In the genomic region with DNA sequence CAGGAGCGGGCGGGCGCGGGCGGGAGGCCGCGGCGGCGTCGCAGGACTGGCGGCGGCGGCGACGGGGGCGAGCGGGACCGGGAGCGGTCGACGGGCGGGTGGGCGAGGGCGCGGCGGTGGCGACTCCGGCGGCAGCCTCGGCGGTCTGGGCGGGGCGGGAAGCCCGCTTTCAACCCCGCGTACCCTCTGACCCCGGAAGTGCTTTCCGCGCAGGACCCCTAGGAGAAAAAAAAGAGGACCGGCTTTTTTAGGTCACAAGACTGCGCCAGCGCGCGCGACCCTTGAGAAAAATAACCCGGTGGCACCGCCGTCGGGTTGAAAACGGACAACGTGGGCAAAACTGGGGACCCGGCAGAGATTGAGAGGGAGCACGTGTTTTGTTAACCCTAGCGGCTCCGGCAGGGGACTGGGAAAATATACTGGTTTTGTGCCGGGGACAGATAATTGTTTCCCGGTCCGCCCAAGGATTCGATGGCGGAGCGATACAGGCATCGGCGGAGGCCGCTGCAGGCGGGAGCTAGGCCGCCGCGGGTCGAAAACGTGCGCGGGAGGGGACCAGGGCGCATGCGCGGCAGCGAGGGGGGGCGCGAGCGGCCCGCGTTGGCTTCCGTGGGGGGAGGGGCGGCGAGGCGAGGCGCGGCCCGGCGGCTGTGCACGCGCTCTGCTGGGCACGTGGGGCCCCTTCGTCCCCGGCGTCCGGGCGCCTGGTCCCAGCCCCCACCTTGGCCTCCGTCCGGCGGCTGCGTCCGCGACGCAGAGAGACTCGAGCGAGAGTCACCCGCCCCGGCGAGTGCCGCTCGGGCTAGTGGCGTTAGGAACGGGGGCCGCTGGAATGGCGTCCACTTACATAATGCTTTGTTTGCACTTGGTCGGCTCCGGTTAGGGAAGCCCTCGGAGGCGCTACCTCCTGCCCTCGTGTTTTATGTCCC, we compare ENCODE assay signal across 8 mouse cellular contexts. TPM values are rescaled to one million over a fixed set of nuclear protein-coding genes. Genes with fewer than 3 reads are reported as not detected.
DNase-seq lines count a peak whose midpoint lies in the region; ATAC-seq and TF ChIP-seq lines count a peak whose summit lies in the region.

A gene (minus strand): TSS at position 290 of the 929 bp plus-strand sequence.

- peaks cover 28% of the 10 kb centered on the region for H3K4me1 ChIP-seq in hindbrain, embryonic 14.5 days (replicated peaks; ENCODE audit: control insufficient read depth, insufficient read depth, low read length)

- no peak for TF ChIP-seq CTCF in Patski (IDR thresholded peaks at IDR 0.05)

- no peaks in the 10 kb centered on the region for H3K27me3 ChIP-seq in Patski
- no peaks in the 10 kb centered on the region for H3K27me3 ChIP-seq in hindbrain, embryonic 14.5 days (ENCODE audit: control insufficient read depth, insufficient read depth, low read length)

- H3K9ac ChIP-seq in hindbrain, embryonic 14.5 days: peak within 1 kb of the TSS; percentile 90

- CTCF ChIA-PET in Patski (lab: Charles Lee): no interaction called here

- peak; percentile 46 for ATAC-seq in Patski
- peak; percentile 86 for ATAC-seq in hindbrain, embryonic 14.5 days (ENCODE audit: low FRiP score)

- H3K36me3 ChIP-seq in hindbrain, embryonic 14.5 days (replicated peaks; ENCODE audit: control insufficient read depth, insufficient read depth): peaks cover 29% of the 10 kb centered on the region

- H3K9me3 ChIP-seq in hindbrain, embryonic 14.5 days (ENCODE audit: control insufficient read depth, low read length): no peaks in the 10 kb centered on the region

- POLR2A ChIA-PET in Patski (lab: Charles Lee): interaction anchor here (3.1 kb wide), 1 partner anchor 52 kb away, joined by 29 read pairs; no protein-coding TSS in a partner anchor

- under 1% methylated on average over 93 of the region's 120 CpGs for WGBS in hindbrain, embryonic 14.5 days

- H3K4me2 ChIP-seq in hindbrain, embryonic 14.5 days (replicated peaks): peak within 1 kb of the TSS; percentile 99

- in situ Hi-C loops in Patski (cut with MboI; ENCODE audit: low pct_unique_long_range_greater_than_20kb): no loop called here

- H3K4me3 ChIP-seq in hindbrain, embryonic 14.5 days (replicated peaks; ENCODE audit: low read length): peak within 1 kb of the TSS; percentile 95

- peak within 1 kb of the TSS; percentile 100 for H3K27ac ChIP-seq in hindbrain, embryonic 14.5 days

- DNase-seq in Patski (ENCODE audit: low read depth, low spot score): peak; percentile 64
- peak; percentile 100 for DNase-seq in cerebellum, postnatal 14 days
- peak; percentile 92 to 94 for DNase-seq in frontal cortex, postnatal 25 days (ENCODE audit: low spot score in 2 of 2)
- DNase-seq in hindbrain, embryonic 14.5 days (ENCODE audit: low spot score): peak; percentile 98
- peak; percentile 96 for DNase-seq in layer of hippocampus, postnatal 36 days
- peak; percentile 96 for DNase-seq in lung, postnatal 36 days
- peak; percentile 97 for DNase-seq in retina, postnatal 1 day
- peak; percentile 92 to 95 for DNase-seq in urinary bladder, adult 18-20 months (ENCODE audit: low spot score in 2 of 2)

RNA-seq across cellular contexts. Expression of the gene that starts here (rescaled TPM):
- polyA plus RNA-seq in Patski (2021): 240 TPM
- 313 and 316 TPM in 2 replicates for polyA plus RNA-seq in hindbrain, embryonic 14.5 days (2014; fragmentation: Nextera tagmentation; extraction: Ambion mirVana)
- total RNA-seq in layer of hippocampus, postnatal 36 days (2021): 100 to 1,000 TPM; 177 to 186 TPM

Comparison
In these comparisons a context has a peak if more than half of its experiments do, and no peak if none do; other contexts are left out.
1. Peak in every context shown above with its lines: DNase-seq, ATAC-seq, H3K4me3 ChIP-seq and H3K27ac ChIP-seq.